Mouse (Mus musculus) retina, adult 2 months (tissue): ENCODE data around the gene Fstl1.

ENCODE experiments used
- DNase-seq: peaks from one replicate; pipeline ENCODE4 v3.0.0-alpha.2; 2012; ENCODE audit warnings: low read depth, low spot score

The Fstl1 gene

GRCm38 (mm10) chr16:37776860-37777651 is at the start of gene Fstl1:
Gene Fstl1 (plus strand): TSS chr16:37776873.
- no peak for DNase-seq

- no peak for DNase-seq
Measured at GRCm38 (mm10) chr16:37728674-37729073, 48.0 kb upstream of the Fstl1 start.

DNA sequence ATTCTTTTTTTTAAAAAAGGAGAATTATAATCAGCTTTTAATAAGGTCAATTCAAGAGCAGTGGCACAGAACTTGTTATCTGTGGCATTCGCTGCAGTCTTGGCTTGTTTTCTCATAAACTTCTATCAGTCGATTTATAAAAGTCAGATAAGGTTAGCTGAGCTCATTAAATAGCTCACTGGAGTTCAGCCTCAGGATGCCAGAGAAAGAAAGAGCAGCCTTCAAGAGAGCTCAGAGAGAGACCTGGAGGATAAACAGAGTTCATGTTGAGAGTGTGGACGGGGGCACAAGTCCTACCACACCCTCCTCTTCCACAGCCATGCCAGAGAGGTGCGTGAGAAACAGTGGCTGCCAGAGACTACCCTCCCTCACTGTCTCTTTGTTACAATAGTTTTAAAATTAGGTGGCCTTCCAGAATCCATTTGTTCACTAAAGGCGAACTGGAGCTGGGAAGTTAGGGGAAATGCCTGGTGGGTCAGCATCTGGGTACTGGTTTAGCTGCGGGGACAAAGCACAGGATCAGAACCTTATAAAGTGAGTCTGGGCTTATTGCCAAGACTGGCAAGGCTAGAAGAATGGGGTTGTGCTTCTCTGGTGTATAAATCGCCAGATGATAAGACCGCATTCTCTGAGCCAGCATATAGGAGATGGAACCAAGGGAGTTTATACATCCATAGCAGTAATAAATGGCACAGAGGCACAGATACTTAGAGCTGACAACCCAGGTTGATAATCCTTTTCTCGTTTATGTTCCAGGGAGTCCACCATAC is 47.1 kb upstream of the Fstl1 start:
- no peak for DNase-seq

DNA sequence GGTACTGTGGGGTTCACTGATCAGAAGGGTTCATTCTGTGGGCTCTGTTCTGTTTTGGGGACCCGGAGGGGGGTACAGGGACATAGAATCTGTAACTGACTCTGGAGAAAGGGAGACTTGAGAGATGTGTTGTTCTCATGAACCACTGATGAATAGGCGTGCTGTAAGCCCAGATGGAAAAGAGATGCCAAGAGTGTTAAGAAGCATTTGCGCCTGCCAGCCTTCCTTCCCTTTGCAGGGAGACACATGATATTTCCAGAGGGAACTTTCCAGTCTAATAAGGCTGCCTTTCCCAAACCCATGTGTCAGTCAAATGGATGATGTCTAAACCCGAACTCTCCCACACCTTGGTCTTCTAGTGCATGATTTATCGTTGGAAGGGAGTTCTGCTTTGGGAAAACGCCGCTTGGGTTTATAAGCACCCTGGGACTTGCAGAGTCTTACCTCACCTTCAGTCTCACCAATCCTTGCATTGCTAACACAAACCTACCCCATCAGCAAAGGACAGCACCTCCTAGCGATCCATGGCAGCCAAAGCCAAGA is 46.3 kb upstream of the Fstl1 start:
- no peak for DNase-seq

GRCm38 (mm10) chr16:37731431-37731830 is 45.2 kb upstream of the Fstl1 start:
- no peak for DNase-seq

GRCm38 (mm10) chr16:37732023-37732761 is 44.5 kb upstream of the Fstl1 start:
- no peak for DNase-seq

DNA sequence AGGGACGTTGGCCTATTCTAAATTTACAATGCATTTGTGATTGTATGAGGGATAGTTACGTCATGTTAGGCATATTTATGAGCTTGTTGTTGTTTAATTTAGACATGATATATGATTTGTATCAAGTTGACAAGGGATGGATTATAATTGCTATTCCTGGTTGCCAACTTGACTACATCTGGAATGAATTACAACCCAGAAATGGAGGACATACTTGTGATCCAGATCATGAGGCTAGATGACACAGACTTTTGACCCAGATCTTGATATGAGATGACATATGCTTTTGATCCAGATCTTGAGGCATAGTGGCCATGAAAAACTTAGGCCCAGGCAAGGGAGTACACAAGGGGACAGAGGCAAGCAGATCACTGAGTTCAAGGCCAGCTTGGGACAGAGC is 36.6 kb upstream of the Fstl1 start:
- no peak for DNase-seq

- DNase-seq: no peak
Measured at GRCm38 (mm10) chr16:37742266-37742665, 34.4 kb upstream of the Fstl1 start.

- no peak for DNase-seq
Measured at GRCm38 (mm10) chr16:37752876-37753275, 23.8 kb upstream of the Fstl1 start.

GRCm38 (mm10) chr16:37753809-37754208 is 22.9 kb upstream of the Fstl1 start:
- DNase-seq: no peak

GRCm38 (mm10) chr16:37754483-37754882 is 22.2 kb upstream of the Fstl1 start:
- DNase-seq: no peak

DNA sequence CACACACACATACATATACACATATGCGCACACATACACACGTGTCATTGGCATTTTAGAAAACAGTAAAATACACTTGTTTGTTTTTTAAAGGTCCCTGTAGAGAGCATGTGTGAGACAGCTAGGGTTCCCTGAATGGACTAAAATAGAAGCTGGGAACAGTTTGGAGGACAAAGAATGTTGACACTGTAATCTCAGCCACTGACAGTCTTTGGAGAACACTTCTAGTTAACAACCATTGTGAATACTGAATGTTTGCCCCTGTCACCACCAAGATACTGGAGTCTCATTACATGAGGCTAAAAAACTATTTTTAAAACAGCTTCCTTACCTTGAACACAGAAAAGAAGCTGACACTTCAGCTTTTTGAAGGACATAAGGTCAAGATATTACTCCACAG is 19.4 kb upstream of the Fstl1 start:
- no peak for DNase-seq

DNA sequence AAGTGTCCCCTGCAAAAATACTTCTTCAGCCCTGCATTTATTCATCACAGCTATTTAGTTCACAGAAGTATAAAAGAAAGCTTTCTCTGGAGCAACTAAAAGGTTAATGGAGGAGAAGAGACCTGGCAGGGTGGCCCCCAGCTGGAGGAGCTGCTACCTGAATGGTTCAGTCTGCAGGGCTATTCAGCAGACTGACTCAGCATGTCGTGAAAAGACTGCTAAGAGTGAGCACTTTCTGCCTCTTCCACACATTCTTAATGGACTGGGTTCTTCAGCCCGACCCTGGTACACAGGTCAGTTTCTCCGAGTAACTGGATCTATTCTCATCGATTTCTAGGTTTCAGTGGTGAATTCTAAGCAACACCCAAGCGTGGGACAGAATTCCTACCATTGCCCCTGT is 12.9 kb upstream of the Fstl1 start:
- DNase-seq: no peak

DNA sequence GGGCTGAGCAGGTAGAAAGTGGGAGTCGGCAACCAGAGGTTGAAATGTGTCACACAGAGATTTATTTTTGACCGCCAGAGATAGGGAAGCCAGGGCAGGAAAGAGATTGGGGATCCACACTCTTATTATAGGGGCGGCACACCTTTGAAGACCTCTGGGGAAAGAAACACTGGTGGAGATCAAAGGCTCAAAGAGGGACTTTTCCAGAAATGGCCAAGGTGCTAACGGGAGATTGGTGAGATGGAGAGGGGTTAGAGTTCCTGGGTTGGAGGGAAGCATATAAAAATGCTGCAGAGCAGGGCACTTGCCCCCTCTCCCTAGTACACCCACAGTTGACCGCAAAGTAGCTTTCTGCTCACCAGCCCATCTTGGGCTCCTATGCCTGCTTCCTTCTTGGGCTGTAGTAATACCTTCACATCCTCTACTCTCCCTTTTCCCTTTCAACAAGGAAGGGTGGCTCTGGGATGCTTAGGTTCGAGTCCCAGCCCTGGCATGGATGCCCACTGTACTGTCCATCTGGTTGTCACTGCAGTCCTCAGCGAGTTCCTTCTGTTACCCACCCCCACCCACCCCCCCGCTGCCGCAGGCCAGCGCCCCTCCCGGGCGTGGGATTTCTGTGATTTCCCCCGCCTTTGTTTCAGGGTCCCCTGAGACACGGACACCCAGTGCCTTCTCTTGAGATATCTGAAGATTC is 360 bp upstream of the Fstl1 start:
- no peak for DNase-seq

- no peak for DNase-seq
Measured at GRCm38 (mm10) chr16:37777796-37778475, 1.3 kb downstream of the Fstl1 start.

DNA sequence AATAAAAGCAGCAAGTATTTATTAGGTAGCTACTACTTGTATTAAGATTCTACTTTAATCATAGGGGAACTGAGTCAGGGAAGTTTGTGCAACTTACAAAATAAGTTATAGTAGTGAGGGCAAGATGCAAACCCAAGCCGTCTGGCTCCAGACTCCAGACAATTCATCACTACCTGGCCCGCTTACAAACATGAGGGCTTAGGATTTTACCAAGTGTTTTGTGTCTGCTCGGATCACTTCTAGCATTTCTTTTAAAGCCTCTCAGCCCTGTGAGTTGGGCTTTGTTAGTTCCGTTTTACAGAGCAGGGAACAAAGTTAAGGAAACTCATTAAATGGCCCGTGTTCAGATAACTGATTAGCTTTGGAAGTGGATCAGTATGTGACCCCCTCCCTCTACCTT is 1.9 kb downstream of the Fstl1 start:
- DNase-seq: no peak

DNA sequence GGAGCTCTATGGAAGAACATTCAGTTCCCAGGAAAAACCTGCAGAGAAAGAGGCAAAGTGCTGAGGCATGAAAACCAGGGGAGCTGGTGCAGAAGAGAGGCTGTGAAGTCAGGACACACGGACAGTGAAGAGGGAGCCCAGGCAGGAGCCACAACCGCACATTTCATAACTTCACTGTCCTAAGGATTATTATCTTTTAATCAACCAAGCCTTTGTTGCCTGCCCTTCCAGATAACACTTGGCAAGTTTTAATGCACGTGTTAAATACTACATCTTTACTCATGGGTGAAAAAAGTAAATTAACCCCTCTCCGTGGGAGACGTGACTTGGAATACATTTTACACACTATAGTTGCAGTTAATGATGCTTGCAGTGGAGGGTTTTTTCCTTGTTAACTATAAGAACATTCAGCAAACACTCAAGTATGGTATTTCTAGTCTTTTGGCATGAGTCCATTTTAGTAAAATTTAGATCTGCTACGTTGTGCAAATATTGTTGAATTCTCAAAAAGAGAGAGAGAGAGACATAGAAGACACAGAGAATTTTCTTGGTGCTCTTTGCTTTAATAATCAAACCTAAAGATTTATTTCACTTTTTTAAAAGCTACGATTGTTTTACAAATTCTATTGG is 3.1 kb downstream of the Fstl1 start:
- no peak for DNase-seq

DNA sequence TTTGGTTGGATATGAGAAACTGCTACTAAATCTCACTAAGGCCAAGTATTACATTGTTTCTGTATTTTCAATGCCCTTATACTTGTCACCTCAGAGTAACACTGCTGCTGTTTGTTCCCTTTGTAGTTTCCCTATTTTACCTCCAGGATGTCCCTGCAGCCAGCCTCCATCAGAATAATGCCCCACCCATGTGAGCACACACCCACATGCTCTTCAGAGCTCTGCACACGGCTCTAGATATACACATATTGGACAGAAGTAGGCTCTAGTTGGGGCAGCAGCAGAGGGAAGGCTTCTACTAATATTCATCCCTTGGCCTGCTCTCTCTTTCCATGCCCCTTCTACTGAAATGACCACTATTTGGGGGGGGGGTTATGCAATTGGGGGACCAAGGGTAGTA is 3.7 kb downstream of the Fstl1 start:
- no peak for DNase-seq

- DNase-seq: no peak
Measured at GRCm38 (mm10) chr16:37780911-37781310, 4.2 kb downstream of the Fstl1 start.

DNA sequence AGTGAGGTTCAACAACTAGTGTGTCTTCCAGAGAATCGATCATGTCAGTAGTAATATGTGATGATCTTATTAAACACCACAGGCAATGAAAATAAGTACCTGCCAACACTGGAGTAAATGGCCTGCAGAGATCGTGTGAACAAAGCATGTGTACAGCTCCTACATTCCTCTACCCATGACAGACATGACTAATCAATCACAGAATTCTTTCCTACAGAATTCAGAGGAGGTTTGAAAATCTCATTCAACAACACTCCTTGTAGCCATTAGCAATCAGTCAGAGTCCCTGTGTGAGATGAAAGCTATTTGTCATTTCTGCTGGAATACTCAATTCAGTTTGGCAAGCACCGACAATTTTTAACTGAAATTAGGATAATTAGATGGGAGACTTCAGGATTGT is 7.9 kb downstream of the Fstl1 start:
- DNase-seq: no peak
